Mouse (Mus musculus) left cerebral cortex, adult 8-10 months (tissue): Measurements from ENCODE around the gene Insm1. TPM values are rescaled to one million over a fixed set of nuclear protein-coding genes. Genes with fewer than 3 reads are reported as not detected.

ENCODE experiments used
- DNase-seq, 2 experiments: peaks; one replicate each; pipeline ENCODE4 v3.0.0; 2022; ENCODE audit warnings: low spot score in 2 of 2
- total RNA-seq, 4 experiments: library from RNA; stranded (reverse); gene quantifications; 2 replicates each; pipeline ENCODE4 v1.2.4; 2022

The Insm1 gene
- total RNA-seq, result 1 to 10 TPM; 4.7 to 5.9 (median 5.8) TPM

- DNase-seq, result peak; percentile 41 to 43
These were observed at the start of gene Insm1 for GRCm38 (mm10) chr2:146221076-146221928. TSS of gene Insm1 (plus strand) at chr2:146221921.

GRCm38 (mm10) chr2:146172106-146172505, 49.6 kb upstream of the Insm1 start:
- no peak for DNase-seq

GRCm38 (mm10) chr2:146174173-146174572, 47.5 kb upstream of the Insm1 start:
- DNase-seq, result peak in 1 of 2 experiments; percentile 52

- no peak for DNase-seq
These were observed 43.0 kb upstream of the Insm1 start for GRCm38 (mm10) chr2:146178718-146179117.

DNA sequence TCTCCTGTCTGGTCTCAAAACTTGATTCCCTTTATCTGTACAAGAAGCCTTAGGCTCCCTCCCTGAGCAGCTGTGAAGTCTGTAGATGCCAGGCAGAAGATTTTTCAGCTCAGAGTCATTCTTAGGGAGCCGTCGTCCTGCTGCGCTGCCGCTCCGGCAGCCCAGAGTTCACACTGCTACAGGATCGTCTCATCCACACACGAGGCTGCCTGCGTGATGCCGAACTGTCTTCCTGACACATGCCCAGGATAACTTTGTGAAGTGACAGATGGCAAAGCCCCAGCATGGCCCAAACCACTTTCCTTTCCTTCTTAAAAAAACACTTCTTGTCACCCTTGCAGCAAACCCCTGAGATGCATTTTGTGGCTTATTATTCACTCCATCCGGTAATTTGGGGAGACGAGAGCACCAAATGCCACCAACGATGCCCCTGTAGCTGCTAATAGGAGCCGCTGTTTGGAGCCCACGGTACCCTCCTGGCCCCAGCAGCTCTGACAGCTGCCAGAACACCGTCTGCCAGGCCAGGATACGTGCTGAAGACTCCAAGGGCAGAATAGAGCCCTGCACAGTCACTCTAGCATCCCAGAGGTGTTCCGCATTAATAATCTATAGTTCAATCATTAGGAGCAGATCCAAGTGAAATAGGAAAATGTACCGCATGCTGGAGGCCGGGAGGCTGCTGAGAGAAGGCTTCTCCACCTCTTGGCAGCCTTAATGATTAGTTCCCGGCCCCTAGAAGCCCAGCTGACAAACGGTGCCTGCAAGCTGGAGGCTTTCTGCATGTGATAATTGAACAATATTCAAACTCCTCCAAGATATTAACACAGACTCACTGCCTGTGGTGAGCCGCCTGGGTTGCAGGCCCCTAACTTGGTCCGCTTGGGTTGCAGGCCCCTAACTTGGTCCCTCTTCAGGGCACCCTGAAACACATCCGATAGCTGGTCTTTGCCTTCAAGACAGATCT, 37.6 kb upstream of the Insm1 start:
- DNase-seq, result no peak

DNA sequence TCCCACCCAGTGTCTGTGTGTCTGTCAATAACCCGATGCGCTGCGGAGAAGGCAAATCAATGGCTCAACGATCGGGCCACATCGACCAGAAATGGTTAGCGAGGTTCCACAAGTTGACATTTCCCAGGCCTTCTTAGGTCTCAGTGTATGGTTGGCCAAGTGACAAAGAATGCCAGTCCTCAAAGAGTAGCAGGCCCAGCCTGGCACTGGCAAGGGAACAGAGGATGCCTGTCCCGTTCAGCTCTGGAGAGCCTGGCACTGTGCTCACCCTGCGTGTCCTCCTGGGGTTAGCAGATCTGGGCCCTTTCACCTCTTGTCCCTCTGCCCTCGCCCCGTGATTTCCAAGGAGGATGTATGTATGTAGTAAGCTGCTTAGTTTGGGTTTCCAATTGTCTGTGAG, 25.6 kb upstream of the Insm1 start:
- DNase-seq, result no peak

DNA sequence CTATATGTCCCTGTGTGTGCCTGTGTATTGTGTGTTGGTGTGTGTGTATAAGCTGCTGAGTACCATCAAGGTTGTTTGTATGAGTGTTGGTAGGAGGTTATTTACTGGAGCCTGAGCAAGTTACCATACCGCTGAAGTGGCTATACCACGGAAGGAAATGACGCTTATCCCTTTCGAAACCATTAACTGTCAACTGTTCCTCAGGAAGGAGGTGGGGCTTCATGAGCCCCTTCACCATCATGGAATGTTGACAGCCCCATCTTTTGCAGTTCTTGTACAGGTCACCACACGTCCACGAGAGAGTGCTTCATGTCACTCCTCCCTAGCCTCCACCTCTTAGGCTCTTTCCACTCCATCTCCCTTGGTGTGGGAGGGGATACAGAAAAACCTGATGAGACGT, 23.8 kb upstream of the Insm1 start:
- DNase-seq, result no peak

GRCm38 (mm10) chr2:146210968-146211367, 10.8 kb upstream of the Insm1 start:
- no peak for DNase-seq

DNA sequence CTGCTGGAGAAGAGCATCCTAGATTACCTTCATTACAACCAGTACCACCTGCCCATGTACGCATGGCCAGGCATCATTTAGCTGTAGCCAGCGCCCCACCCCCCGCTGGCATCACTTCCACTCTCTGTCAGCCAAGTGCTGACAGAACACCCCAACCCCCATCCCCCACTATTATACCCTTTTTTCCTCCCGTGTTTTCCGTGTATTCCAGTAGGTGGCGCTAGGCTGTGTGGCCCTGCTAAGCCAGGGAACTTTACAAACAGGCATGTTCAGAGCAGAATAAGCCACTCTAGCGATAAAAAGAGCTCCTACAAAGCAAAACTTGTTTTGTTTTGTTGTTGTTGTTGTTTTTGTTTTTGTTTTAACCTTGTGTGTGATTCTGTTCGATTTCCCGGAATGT, 7.0 kb upstream of the Insm1 start:
- peak in 1 of 2 experiments; percentile 31 for DNase-seq

GRCm38 (mm10) chr2:146216111-146217064, 5.3 kb upstream of the Insm1 start:
- DNase-seq, result no peak

- peak in 1 of 2 experiments; percentile 25 for DNase-seq
These were observed 4.3 kb upstream of the Insm1 start for GRCm38 (mm10) chr2:146217227-146217980.

DNA sequence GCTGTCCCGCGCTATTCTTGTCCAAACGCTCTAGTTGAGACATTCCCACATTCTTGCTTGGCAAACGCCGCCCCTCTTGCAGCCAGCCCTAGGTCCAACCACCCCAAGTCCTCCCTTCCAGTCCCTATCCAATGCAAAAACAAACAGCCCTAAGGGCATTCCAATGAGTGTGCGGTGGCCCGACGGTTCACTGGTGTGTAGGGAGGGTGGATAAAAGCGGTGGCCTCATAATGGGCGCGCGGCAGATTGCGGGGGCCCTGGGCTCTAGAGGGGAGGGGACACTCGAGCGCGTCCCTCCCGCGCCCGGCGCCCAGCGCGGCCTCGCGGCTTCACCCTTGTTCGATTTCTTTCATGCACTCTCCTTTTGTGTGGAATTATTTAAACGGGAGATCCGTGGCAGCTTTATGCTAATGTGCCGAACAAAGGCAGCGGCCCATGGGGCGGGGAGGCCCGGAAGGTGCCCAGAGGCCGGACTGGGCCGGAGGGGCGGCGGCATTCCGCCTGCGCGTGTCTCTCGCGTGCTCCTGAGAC, 3.5 kb upstream of the Insm1 start:
- DNase-seq, result no peak

GRCm38 (mm10) chr2:146218881-146219535, 2.7 kb upstream of the Insm1 start:
- DNase-seq, result peak; percentile 15 to 26

DNA sequence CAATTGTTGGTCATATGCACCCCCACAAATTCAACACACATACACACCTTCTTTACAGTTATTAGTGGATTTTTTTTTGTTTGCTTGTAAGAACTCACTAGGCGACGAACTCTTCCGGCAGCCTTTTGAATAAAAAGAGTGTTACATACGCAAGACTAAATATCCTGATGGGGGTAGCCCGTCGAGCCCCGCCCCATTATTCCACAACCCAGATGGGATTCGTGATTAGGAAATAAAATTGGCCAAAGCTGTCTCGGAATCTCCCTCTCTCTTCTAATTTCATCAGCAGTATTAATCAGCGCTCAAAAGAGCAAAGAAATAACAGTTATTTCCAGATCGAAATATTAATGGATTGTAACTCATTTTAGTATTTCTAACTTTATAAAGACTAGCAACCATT, 1.9 kb upstream of the Insm1 start:
- no peak for DNase-seq

- DNase-seq, result no peak
These were observed 1.1 kb upstream of the Insm1 start for GRCm38 (mm10) chr2:146220591-146221075.

DNA sequence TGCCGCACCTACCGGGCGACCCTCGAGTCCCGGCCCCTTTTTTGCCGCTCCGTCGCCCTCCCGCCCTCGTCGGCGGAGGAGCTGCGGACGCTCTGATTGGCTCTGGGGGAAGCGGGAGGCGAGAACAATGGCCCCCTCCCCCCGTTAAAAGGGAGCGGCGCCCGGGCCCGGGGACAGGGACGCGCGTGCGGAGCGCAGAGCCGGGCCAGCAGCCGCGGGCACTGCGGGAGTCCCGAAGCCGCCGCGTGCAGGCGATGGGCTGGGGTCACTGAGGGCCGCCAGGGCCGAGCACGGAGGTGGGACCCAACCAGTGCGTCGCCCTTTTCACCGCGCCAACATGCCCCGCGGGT, 183 bp downstream of the Insm1 start:
- peak; percentile 40 to 51 for DNase-seq

GRCm38 (mm10) chr2:146222279-146223175, 806 bp downstream of the Insm1 start:
- DNase-seq, result peak; percentile 21 to 35
